Mouse (Mus musculus) kidney, postnatal 0 days (tissue): ENCODE results near the gene Ly75. TPM values are rescaled to one million over a fixed set of nuclear protein-coding genes. Genes with fewer than 3 reads are reported as not detected.

Source experiments
- ATAC-seq: fragments of 200-750 bp; cut with Nextera tagmentation; replicated peaks from 2 replicates; pipeline ENCODE4 v1.8.0; 2017; ENCODE audit warnings: low read depth, moderate number of reproducible peaks, moderate TSS enrichment, moderate library complexity; ENCODE audit not compliant: low FRiP score
- DNase-seq: peaks from one replicate; pipeline ENCODE4 v3.0.0-alpha.2; 2016; ENCODE audit warnings: low spot score
- H3K27ac ChIP-seq: fragments of 300-500 bp; sonication (generic); 2 replicates; pipeline ENCODE4 v1.5.1; 2014; ENCODE audit warnings: mild to moderate bottlenecking
- H3K27me3 ChIP-seq: fragments of 300-500 bp; sonication (generic); 2 replicates; pipeline ENCODE4 v1.6.1; 2014; ENCODE audit warnings: low read length, mixed read lengths; ENCODE audit not compliant: insufficient read depth
- H3K36me3 ChIP-seq: fragments of 300-500 bp; sonication (generic); 2 replicates; pipeline ENCODE4 v1.6.1; 2014; ENCODE audit warnings: low read length, mixed read lengths; ENCODE audit not compliant: insufficient read depth
- H3K4me1 ChIP-seq: fragments of 300-500 bp; sonication (generic); replicated peaks from 2 replicates; pipeline ENCODE4 v1.6.1; 2014; ENCODE audit warnings: antibody characterized with exemption, low read length, mixed read lengths; ENCODE audit not compliant: insufficient read depth
- H3K4me2 ChIP-seq: fragments of 300-500 bp; sonication (generic); 2 replicates; pipeline ENCODE4 v1.6.1; 2014; ENCODE audit warnings: mild to moderate bottlenecking, low read length, moderate library complexity, mixed read lengths
- H3K4me3 ChIP-seq: fragments of 300-500 bp; sonication (generic); replicated peaks from 2 replicates; pipeline ENCODE4 v1.5.1; 2014; ENCODE audit warnings: low read depth, low read length
- H3K9ac ChIP-seq: fragments of 300-500 bp; sonication (generic); 2 replicates; pipeline ENCODE4 v1.6.1; 2014; ENCODE audit warnings: low read depth, low read length
- H3K9me3 ChIP-seq: fragments of 300-500 bp; sonication (generic); replicated peaks from 2 replicates; pipeline ENCODE4 v1.6.1; 2016; ENCODE audit warnings: low read length, inconsistent platforms, mixed read lengths
- CTCF ChIP-seq: IDR thresholded peaks from 2 replicates; pipeline ENCODE4 v1.5.1; 2016; ENCODE audit warnings: antibody characterized with exemption, low read depth, mild to moderate bottlenecking, moderate library complexity
- WGBS: fragments of 180-500 bp; shearing (Covaris S2); extraction: QIAGEN DNeasy Blood & Tissue Kit; methylation state at CpG from one replicate; pipeline ENCODE4 v1.1.7; 2014; 5-methylcytosine and 5-hydroxymethylcytosine counted together
- polyA plus RNA-seq: library from polyadenylated mRNA; unstranded; fragments of >200 nt; fragmentation: Nextera tagmentation; extraction: Ambion mirVana; gene quantifications from 2 replicates; pipeline ENCODE4 v1.2.1, GENCODE M21; 2015

Gene Ly75
- polyA plus RNA-seq, 1 experiment from 2014 or later, result 1.4 TPM

DNA sequence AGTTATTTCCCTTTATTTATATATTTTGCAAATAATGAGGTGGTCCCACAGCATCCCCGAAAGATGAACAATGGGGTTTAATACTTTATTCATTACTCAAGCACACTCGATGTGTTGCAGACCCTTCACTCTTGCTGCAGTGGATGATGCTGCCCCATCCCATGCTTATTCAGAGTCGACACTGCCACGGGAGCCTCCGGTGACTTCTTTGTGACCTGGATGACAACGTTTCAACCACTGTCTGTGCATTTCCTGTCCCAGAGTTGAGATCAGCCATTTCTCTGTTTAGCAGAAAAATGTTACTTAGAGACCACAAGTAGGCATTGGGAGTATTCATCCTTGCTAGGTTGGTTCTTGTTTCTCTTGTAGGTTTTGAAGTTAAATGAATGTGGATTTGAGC, 10.7 kb upstream of the Ly75 start:
- Histone ChIP-seq H3K27ac (no peak overlapping the region), H3K4me2 (no peak overlapping the region), H3K9ac (no peak overlapping the region), H3K4me1 (no peaks in the 10 kb centered on the region), H3K27me3 (no peaks in the 10 kb centered on the region), H3K36me3 (no peaks in the 10 kb centered on the region), H3K4me3 (no peak overlapping the region), H3K9me3 (no peaks in the 10 kb centered on the region)
- no peak for TF ChIP-seq CTCF
- DNase-seq, result no peak
- 68% methylated on average over 6 of the region's 6 CpGs for WGBS
- no peak for ATAC-seq

DNA sequence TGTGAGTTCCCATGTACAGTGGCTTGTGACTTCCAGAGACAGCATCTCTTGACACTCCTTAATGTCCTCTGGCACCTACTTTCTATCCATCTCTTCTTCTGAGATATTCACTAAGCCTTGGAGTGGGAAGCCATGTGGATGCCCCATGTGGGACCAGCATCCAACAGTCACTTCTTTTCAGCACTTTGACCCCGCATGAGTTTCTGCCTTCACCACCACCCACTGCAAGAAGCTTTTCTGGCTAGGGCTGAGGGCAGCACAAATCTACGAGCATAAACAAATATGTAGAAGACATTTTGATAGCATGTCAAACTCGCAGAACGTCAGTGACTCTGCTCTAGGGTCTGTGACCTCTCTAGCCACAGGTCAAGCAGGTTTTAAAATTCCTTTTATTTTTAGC, 9.2 kb upstream of the Ly75 start:
- H3K4me3 ChIP-seq, result no peak overlapping the region
- H3K27ac ChIP-seq, result no peak overlapping the region
- no peak overlapping the region for H3K4me2 ChIP-seq
- no peaks in the 10 kb centered on the region for H3K9me3 ChIP-seq
- no peaks in the 10 kb centered on the region for H3K27me3 ChIP-seq
- ATAC-seq (no peak), DNase-seq (no peak)
- H3K36me3 ChIP-seq, result no peaks in the 10 kb centered on the region
- no peak overlapping the region for H3K9ac ChIP-seq
- no peaks in the 10 kb centered on the region for H3K4me1 ChIP-seq
- 68% methylated on average over 4 of the region's 4 CpGs for WGBS
- no peak for TF ChIP-seq CTCF

DNA sequence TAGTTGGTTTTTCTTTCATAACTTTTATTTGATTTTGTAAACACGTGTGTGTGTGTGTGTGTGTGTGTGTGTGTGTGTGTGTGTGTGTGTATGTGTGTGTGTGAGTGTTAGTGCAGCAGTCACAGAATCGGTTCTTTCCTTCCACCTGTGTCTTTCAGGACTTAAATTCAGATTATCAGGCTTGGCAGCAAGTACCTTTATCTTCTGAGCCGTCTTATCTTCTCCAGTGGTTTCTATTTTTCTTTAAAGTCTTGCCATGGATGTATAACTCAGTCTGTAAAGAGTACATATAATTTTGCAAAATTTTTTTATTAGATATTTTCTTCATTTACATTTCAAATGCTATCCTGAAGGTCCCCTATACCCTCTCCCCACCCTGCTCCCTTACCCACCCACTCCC, 4.3 kb upstream of the Ly75 start:
- no peaks in the 10 kb centered on the region for H3K27me3 ChIP-seq
- DNase-seq, result no peak
- H3K27ac ChIP-seq, result no peak overlapping the region
- H3K9me3 ChIP-seq, result no peaks in the 10 kb centered on the region
- WGBS, result 83% methylated on average over 3 of the region's 3 CpGs
- no peak overlapping the region for H3K9ac ChIP-seq
- no peak overlapping the region for H3K4me3 ChIP-seq
- H3K4me1 ChIP-seq, result no peaks in the 10 kb centered on the region
- no peak for ATAC-seq
- no peak overlapping the region for H3K4me2 ChIP-seq
- no peak for TF ChIP-seq CTCF
- H3K36me3 ChIP-seq, result no peaks in the 10 kb centered on the region

DNA sequence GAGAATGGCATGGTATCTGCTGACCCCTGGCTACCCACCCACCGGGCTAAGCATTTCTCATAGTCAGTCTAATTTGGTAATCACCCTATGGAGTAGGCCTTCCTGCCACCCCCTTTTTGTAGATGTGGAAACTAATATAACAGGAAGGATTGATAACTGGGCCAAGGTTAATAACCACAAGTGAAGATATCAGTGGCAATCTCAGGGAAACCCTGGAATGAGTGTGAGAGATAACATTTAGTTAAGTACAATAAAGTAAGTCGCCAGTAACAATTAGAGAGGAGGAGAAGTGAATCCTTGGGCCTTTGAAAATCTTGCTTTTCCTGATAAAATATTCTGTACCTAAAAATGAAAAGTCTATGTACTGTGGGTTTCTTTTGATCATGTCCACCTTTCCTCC, 3.7 kb upstream of the Ly75 start:
- H3K9ac ChIP-seq, result no peak overlapping the region
- H3K4me2 ChIP-seq, result no peak overlapping the region
- 85% methylated on average over 2 of the region's 2 CpGs for WGBS
- H3K9me3 ChIP-seq, result no peaks in the 10 kb centered on the region
- no peak overlapping the region for H3K27ac ChIP-seq
- ATAC-seq, result no peak
- H3K4me3 ChIP-seq, result no peak overlapping the region
- no peak for TF ChIP-seq CTCF
- no peaks in the 10 kb centered on the region for H3K27me3 ChIP-seq
- no peaks in the 10 kb centered on the region for H3K36me3 ChIP-seq
- no peak for DNase-seq
- no peaks in the 10 kb centered on the region for H3K4me1 ChIP-seq

DNA sequence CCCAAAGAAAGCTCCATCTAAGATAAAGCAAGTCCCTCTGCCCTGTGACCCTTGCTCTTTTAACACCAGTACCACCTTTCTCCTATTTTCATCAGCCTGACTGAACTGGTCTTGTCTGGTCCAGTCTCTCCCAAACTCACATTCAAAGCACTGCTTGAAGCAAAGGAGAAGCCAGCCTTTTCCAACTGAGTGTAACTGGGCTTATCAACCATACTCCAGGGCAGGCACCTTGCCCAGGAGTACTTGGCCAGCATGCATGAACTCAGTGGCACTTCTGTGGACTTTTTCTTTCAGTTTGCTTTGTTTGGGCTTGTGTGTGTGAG, 1.6 kb upstream of the Ly75 start:
- no peaks in the 10 kb centered on the region for H3K36me3 ChIP-seq
- no peak overlapping the region for H3K27ac ChIP-seq
- no peak overlapping the region for H3K4me3 ChIP-seq
- no peaks in the 10 kb centered on the region for H3K4me1 ChIP-seq
- no peak overlapping the region for H3K4me2 ChIP-seq
- DNase-seq, result no peak
- H3K9me3 ChIP-seq, result no peaks in the 10 kb centered on the region
- no peak for ATAC-seq
- no peak for TF ChIP-seq CTCF
- H3K9ac ChIP-seq, result no peak overlapping the region
- H3K27me3 ChIP-seq, result no peaks in the 10 kb centered on the region

DNA sequence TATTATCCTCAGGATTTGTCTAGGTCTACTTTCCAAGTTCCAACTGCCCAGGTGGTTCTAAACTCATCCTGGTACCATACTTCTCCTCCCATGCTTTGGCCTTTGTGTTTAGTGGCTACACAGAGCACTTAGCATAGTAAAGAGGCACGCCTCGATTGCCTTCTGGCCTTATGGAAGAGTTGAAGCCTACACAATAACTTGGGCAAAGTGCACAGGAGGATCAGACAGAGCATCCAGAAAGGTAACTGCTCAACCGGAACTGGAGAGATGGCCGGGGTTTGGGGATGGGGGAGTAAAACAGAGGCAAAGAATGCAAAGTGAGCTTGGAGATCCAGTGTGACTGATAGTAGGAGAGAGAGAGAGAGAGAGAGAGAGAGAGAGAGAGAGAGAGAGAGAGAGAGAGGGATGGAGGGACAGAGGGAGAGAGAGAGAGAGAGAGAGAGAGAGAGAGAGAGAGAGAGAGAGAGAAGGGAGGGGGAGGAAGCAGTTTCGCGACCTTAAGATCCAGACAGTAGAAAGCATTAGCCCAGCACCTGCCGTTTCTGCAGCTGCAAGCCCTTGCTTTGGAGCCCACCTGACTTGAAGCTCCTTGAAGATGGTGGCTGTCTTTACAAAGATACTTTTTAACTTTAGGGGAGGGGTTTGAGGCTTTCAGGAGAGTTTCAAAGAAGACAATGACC, 1.1 kb upstream of the Ly75 start:
- Histone ChIP-seq H3K27me3 (no peaks in the 10 kb centered on the region), H3K9me3 (no peaks in the 10 kb centered on the region), H3K27ac (no peak overlapping the region), H3K36me3 (no peaks in the 10 kb centered on the region), H3K4me2 (no peak overlapping the region), H3K9ac (no peak overlapping the region), H3K4me1 (no peaks in the 10 kb centered on the region), H3K4me3 (no peak overlapping the region)
- WGBS, result 46% methylated on average over 7 of the region's 7 CpGs
- TF ChIP-seq CTCF, result no peak
- no peak for ATAC-seq
- no peak for DNase-seq

DNA sequence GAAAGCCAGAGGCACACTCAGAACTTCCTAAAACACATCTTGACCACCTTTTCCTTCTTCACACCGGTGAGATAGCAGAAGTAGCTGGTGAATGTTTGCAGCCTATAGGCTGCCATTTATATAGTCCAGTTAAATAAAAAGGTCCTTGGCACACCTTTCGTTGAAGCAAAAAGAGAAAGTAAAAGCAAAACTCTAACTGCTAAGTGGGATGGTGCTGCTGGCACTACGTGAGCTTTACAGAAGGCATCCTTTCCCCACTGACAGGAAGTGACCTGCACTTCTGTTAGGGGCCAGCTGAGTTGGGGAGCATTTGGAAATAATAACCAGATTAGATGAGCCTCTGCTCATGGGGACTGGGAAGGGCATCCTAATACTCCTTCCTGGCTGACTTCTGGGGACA, 757 bp downstream of the Ly75 start:
- no peak overlapping the region for H3K27ac ChIP-seq
- no peaks in the 10 kb centered on the region for H3K36me3 ChIP-seq
- WGBS, result 80% methylated on average over 3 of the region's 3 CpGs
- H3K4me1 ChIP-seq, result no peaks in the 10 kb centered on the region
- DNase-seq (no peak), ATAC-seq (no peak)
- H3K4me2 ChIP-seq, result peak overlapping the region; percentile 87
- no peaks in the 10 kb centered on the region for H3K9me3 ChIP-seq
- H3K4me3 ChIP-seq, result peak overlapping the region; percentile 40; the same call in 1 of the 2 replicates
- H3K27me3 ChIP-seq, result no peaks in the 10 kb centered on the region
- no peak for TF ChIP-seq CTCF
- H3K9ac ChIP-seq, result no peak overlapping the region
